Mouse (Mus musculus) liver, embryonic 16.5 days (tissue): ENCODE measurements at regions not wholly inside any gene's neighbourhood (a gene's known extent, or its start where the extent isn't known, plus 50 kb on each side); places are given as distances from the start of the nearest gene placed in this dataset.

Source experiments
- ATAC-seq: fragments of 200-750 bp; cut with Nextera tagmentation; 2 replicates; pipeline ENCODE4 v1.8.0; 2017; ENCODE audit warnings: low read depth, mild to moderate bottlenecking, moderate number of reproducible peaks, moderate library complexity
- H3K27ac ChIP-seq: fragments of 300-500 bp; sonication (generic); 2 replicates; pipeline ENCODE4 v1.5.1; 2014; ENCODE audit warnings: mild to moderate bottlenecking, low read length
- H3K27me3 ChIP-seq: fragments of 300-500 bp; sonication (generic); 2 replicates; pipeline ENCODE4 v1.6.1; 2014; ENCODE audit warnings: low read depth, low read length, mixed read lengths; ENCODE audit not compliant: control insufficient read depth, insufficient read depth
- H3K36me3 ChIP-seq: fragments of 300-500 bp; sonication (generic); 2 replicates; pipeline ENCODE4 v1.6.1; 2014; ENCODE audit warnings: mild to moderate bottlenecking; ENCODE audit not compliant: control insufficient read depth, insufficient read depth
- H3K4me1 ChIP-seq: fragments of 300-500 bp; sonication (generic); 2 replicates; pipeline ENCODE4 v1.6.1; 2014; ENCODE audit warnings: low read depth, low read length, mixed read lengths; ENCODE audit not compliant: control insufficient read depth
- H3K4me2 ChIP-seq: fragments of 300-500 bp; sonication (generic); 2 replicates; pipeline ENCODE4 v1.6.1; 2014; ENCODE audit warnings: low read depth, low read length, mixed read lengths
- H3K4me3 ChIP-seq: fragments of 300-500 bp; sonication (generic); 2 replicates; pipeline ENCODE4 v1.5.1; 2014; ENCODE audit warnings: low read depth, mild to moderate bottlenecking, low read length
- H3K9ac ChIP-seq: fragments of 300-500 bp; sonication (generic); 2 replicates; pipeline ENCODE4 v1.6.1; 2014; ENCODE audit warnings: low read depth, low read length
- H3K9me3 ChIP-seq: fragments of 300-500 bp; sonication (generic); replicated peaks from 2 replicates; pipeline ENCODE4 v1.6.1; 2016; ENCODE audit warnings: low read length; ENCODE audit not compliant: control insufficient read depth
- WGBS: fragments of 180-500 bp; shearing (Covaris S2); extraction: QIAGEN DNeasy Blood & Tissue Kit; methylation state at CpG from one replicate; pipeline ENCODE4 v1.1.7; 2014; ENCODE audit not compliant: insufficient replicate concordance; 5-methylcytosine and 5-hydroxymethylcytosine counted together

DNA sequence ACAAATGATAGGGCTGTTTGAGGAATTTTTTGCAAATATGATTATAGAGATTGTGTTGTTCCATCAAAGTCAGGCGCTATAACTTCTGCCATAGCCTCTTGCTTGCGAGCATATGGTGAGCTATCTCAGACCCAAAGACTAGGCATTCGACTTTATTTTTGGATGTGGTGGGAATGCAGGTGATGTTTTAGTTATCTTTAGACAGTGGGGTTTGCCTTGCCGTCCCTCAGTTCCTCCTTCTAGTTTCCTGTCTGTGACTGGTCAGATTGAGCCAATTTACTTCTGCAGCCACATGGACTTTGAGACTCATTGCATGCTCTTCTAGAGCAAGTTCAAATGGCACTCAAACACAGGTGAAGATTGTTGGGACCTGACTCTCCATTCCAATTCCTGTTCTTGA lies 193.0 kb upstream of the Il12b start:
- WGBS = 25% methylated on average over 4 of the region's 4 CpGs
- ATAC-seq = no peak
- Histone ChIP-seq H3K9me3 (no peaks in the 10 kb centered on the region), H3K4me3 (no peak overlapping the region), H3K36me3 (no peaks in the 10 kb centered on the region), H3K4me1 (no peaks in the 10 kb centered on the region), H3K9ac (no peak overlapping the region), H3K4me2 (no peak overlapping the region), H3K27me3 (no peaks in the 10 kb centered on the region), H3K27ac (no peak overlapping the region)

DNA sequence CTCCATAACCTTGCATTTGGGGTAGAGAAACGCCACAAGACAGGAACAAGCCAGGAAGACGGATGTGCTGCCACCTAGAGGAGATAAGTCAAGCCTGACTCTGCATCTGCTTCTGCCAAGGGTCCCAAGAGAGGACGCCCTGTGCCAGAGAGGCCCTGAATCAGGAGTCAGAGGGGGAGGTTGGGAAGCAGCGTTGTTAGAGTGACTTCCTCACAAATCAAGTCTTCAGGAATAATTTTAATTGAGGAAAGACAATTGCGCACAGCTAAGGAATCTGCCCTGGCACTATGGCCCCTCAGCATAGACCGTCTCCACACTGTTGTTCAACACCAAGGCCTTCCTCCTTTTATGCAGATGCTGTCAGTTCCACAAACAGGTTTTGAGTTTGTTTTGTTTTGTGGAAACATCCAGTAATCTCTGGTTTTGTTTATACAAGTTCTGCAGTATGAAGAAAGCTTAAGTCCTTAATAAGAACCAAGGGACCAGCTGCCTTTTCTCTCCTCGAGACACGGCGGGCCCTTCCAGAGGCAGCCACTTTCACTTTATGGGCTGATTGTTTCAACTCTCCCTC lies 187.9 kb upstream of the Il12b start:
- Histone ChIP-seq H3K27me3 (no peaks in the 10 kb centered on the region), H3K9me3 (no peaks in the 10 kb centered on the region), H3K4me3 (no peak overlapping the region), H3K4me1 (no peaks in the 10 kb centered on the region), H3K9ac (no peak overlapping the region), H3K36me3 (no peaks in the 10 kb centered on the region), H3K4me2 (no peak overlapping the region), H3K27ac (no peak overlapping the region)
- WGBS = 44% methylated on average over 9 of the region's 9 CpGs
- ATAC-seq = no peak

DNA sequence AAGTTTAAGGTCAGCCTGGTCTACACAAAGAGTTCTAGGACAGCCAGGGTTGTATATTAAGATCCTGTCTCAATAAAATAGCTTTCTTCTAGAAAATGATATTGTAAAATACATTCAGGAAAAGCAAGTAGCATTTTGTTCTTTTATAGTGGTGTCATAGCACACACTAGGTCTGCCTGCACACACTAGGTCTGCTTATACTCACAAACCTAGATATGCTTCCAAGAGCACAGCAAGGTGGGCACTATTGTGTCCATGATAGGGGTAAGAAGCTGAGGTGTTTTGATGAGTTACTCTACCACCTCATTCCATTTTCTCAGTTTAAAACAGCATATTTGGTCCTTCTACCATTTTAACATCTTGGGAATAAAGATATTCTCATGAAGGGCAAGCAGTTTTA lies 185.8 kb upstream of the Il12b start:
- no peak overlapping the region for H3K9ac ChIP-seq
- no peak overlapping the region for H3K27ac ChIP-seq
- no peak for ATAC-seq
- no peaks in the 10 kb centered on the region for H3K4me1 ChIP-seq
- H3K4me2 ChIP-seq = no peak overlapping the region
- no peaks in the 10 kb centered on the region for H3K9me3 ChIP-seq
- H3K27me3 ChIP-seq = no peaks in the 10 kb centered on the region
- H3K4me3 ChIP-seq = no peak overlapping the region
- H3K36me3 ChIP-seq = no peaks in the 10 kb centered on the region

DNA sequence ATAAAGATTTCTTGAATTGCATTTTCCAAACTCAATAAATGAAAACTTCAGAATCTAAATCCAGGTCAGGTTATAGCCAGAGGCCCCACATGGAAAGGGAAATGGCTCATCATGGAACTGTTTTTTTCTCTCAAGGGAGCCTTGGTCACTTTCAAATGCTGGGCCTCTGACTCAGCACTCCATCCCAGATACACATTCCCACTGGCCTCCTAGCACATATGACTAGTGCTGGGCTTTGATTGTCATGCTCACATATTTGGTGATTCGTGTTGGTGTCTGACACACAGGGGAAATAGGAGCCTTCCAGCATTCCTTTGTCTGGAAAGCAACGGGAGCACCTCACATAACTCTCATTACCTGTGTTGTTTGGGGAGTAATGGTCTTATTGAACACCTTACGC lies 183.5 kb upstream of the Il12b start:
- 54% methylated on average over 3 of the region's 3 CpGs for WGBS
- Histone ChIP-seq H3K4me2 (no peak overlapping the region), H3K4me1 (no peaks in the 10 kb centered on the region), H3K9ac (no peak overlapping the region), H3K36me3 (no peaks in the 10 kb centered on the region), H3K27ac (no peak overlapping the region), H3K27me3 (no peaks in the 10 kb centered on the region), H3K9me3 (no peaks in the 10 kb centered on the region), H3K4me3 (no peak overlapping the region)
- ATAC-seq = no peak

DNA sequence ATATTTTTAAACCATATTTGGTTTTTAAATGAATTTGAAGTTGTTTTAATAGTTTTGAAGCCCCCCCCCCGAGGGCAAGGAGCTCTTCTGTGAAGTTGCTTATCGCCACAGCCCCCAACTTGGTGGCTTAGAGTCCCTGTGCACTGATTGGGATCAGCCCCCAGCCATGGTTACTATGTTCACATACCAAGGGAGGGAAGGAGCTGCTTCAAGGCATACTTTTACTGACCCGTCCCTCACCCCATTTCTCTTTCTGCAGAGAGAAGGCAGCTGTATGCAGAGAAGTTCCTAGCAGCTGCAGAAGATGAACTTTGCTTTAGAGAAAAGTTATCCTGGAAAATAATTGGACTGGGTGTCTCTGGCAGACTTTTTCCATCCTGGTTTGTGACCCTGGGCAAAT lies 179.9 kb upstream of the Il12b start:
- no peak overlapping the region for H3K9ac ChIP-seq
- no peaks in the 10 kb centered on the region for H3K4me1 ChIP-seq
- H3K27ac ChIP-seq = no peak overlapping the region
- ATAC-seq = no peak
- no peaks in the 10 kb centered on the region for H3K36me3 ChIP-seq
- H3K4me3 ChIP-seq = no peak overlapping the region
- no peaks in the 10 kb centered on the region for H3K27me3 ChIP-seq
- H3K9me3 ChIP-seq = no peaks in the 10 kb centered on the region
- WGBS = 34% methylated on average over 3 of the region's 3 CpGs
- no peak overlapping the region for H3K4me2 ChIP-seq

DNA sequence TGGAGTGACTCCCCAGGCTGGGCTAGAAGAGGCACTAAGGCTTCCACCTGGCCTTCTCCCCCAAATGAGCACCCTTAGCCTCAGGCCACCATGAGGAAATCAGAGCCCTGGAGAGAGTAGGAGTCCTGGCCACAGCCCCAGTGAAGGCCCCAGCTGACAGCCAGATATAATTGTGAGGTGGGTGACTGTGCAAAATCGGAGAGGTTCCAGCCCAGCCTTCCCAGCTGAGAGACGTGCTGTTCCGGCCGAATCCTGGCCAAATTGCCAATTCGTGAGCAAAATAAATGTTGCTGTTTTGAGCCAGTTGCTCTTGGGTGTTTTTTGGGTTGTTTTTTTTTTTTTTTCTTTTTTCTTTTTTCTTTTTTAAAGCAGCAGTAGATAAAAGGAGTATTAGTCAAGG lies 169.9 kb upstream of the Il12b start:
- H3K4me1 ChIP-seq = no peaks in the 10 kb centered on the region
- no peak overlapping the region for H3K27ac ChIP-seq
- no peak for ATAC-seq
- no peak overlapping the region for H3K4me2 ChIP-seq
- 62% methylated on average over 5 of the region's 5 CpGs for WGBS
- H3K9me3 ChIP-seq = no peaks in the 10 kb centered on the region
- no peak overlapping the region for H3K4me3 ChIP-seq
- H3K36me3 ChIP-seq = no peaks in the 10 kb centered on the region
- no peak overlapping the region for H3K9ac ChIP-seq
- H3K27me3 ChIP-seq = no peaks in the 10 kb centered on the region

DNA sequence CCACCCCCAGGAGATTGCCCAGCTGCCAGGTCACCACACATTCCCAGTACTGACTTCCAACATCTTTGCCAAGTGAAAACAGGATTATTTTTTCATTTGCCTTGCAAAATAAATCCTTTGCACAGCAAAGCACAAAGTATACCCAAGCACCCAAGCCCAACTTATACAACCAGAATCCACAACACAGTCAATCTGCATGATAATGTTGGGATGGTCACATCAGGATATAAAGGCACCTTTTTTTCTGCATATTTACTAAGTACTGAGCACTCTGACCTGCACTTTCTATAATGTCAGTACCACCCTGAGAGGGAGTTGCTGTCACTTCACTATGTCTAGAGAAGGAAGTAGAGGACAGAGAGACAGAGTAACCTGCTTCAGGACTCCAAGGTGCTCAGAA lies 164.4 kb upstream of the Il12b start:
- Histone ChIP-seq H3K9me3 (no peaks in the 10 kb centered on the region), H3K36me3 (no peaks in the 10 kb centered on the region), H3K27me3 (no peaks in the 10 kb centered on the region), H3K9ac (no peak overlapping the region), H3K4me1 (no peaks in the 10 kb centered on the region), H3K27ac (no peak overlapping the region), H3K4me3 (no peak overlapping the region), H3K4me2 (no peak overlapping the region)
- no peak for ATAC-seq

DNA sequence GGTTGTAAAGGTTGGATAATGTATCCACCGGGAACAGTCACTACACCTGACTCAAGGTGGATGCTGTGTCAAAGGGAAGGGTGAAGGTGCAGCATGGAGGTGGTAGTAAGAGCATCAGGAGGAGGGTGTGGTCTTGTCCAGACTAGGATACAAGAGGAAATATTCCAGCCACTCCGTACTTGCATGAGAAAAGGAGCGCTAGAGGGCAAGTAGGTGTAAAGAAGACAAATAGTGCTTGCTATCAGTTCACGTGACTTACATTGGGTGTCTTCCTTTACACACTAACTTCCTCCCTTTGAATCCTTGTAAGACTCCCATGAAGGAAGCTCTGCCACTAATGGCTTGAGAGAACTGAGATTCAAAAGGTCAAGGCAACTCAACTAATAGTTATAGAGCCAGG lies 161.8 kb upstream of the Il12b start:
- Histone ChIP-seq H3K27ac (no peak overlapping the region), H3K4me1 (no peaks in the 10 kb centered on the region), H3K9ac (no peak overlapping the region), H3K4me3 (no peak overlapping the region), H3K4me2 (no peak overlapping the region), H3K9me3 (no peaks in the 10 kb centered on the region), H3K27me3 (no peaks in the 10 kb centered on the region), H3K36me3 (no peaks in the 10 kb centered on the region)
- WGBS = 71% methylated on average over 4 of the region's 4 CpGs
- ATAC-seq = no peak

DNA sequence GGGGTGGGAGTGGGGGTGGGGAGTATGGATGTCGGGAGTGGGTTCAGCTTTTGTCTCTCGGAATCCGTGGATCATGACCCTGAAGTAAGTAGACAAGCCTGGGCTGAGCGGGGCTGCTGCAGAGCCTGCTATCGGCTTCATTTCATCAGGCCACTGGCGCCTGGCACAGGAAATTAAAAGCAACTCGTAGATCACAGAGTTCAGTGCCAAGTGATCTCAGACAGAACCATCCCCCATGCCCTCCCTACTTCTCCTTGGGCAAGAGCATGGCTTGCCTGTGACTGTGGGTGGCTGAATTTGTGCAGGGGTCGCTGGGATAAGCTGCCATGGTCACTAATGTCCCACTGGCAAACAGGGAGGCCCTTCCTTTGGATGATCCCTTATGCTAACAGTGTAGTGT lies 161.3 kb upstream of the Il12b start:
- no peaks in the 10 kb centered on the region for H3K4me1 ChIP-seq
- no peak overlapping the region for H3K4me2 ChIP-seq
- ATAC-seq = no peak
- no peak overlapping the region for H3K27ac ChIP-seq
- H3K36me3 ChIP-seq = no peaks in the 10 kb centered on the region
- no peaks in the 10 kb centered on the region for H3K27me3 ChIP-seq
- no peak overlapping the region for H3K4me3 ChIP-seq
- H3K9me3 ChIP-seq = no peaks in the 10 kb centered on the region
- WGBS = 61% methylated on average over 8 of the region's 8 CpGs
- H3K9ac ChIP-seq = no peak overlapping the region

DNA sequence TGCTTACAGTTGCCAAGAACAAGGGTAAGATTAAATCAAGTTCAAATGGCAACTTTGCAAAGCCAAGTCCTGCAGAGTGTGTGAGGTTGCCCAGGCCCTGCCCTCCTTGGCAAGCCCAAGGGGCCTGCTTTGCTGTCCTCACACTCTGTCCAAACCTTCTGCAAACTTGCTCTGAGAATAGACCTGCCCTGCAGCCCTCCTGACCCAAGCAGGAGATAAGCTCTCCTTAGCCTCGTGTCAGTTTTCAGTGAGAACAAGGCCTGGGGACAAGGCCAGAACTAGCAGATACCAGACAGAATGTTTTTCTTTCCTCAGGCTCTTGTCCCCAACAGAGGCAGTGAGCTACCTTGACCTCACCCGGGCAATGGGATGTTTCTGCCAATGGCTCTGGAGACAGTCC lies 156.7 kb upstream of the Il12b start:
- no peak overlapping the region for H3K4me3 ChIP-seq
- H3K27ac ChIP-seq = no peak overlapping the region
- no peak for ATAC-seq
- H3K4me2 ChIP-seq = no peak overlapping the region
- H3K4me1 ChIP-seq = no peaks in the 10 kb centered on the region
- H3K9me3 ChIP-seq = no peaks in the 10 kb centered on the region
- H3K9ac ChIP-seq = no peak overlapping the region
- no peaks in the 10 kb centered on the region for H3K36me3 ChIP-seq
- WGBS = 30% methylated on average over 2 of the region's 2 CpGs
- no peaks in the 10 kb centered on the region for H3K27me3 ChIP-seq
